Mouse (Mus musculus) lung, postnatal 0 days (tissue): ENCODE results near the gene Anxa8.

Experiments used
- CTCF ChIP-seq: IDR thresholded peaks from 2 replicates; pipeline ENCODE4 v1.5.1; 2016; ENCODE audit warnings: antibody characterized with exemption, mild to moderate bottlenecking
- EP300 ChIP-seq: IDR thresholded peaks from 2 replicates; pipeline ENCODE4 v1.6.1; 2016; ENCODE audit warnings: antibody characterized with exemption, mild to moderate bottlenecking, control low read depth

GRCm38 (mm10) chr14:34075346-34075745 is 10.4 kb upstream of the Anxa8 start:
- TF ChIP-seq EP300 = no peak
- TF ChIP-seq CTCF = no peak
